Mouse (Mus musculus) small intestine, adult 2 months (tissue): ENCODE measurements around the gene Vpreb2.

ENCODE experiments used
- CTCF ChIP-seq: fragments of 200-500 bp; IDR thresholded peaks from 2 replicates; pipeline ENCODE4 v1.5.1; 2012; ENCODE audit warnings: low read depth, mild to moderate bottlenecking, control low read depth, inconsistent platforms, low read length, moderate library complexity, mixed read lengths; ENCODE audit not compliant: insufficient replicate concordance, insufficient read length; ENCODE audit errors: extremely low read depth
- POLR2A ChIP-seq: fragments of 200-500 bp; IDR thresholded peaks from 2 replicates; pipeline ENCODE4 v1.6.1; 2012; ENCODE audit warnings: low read depth, mild to moderate bottlenecking, control low read depth, inconsistent platforms, low read length, moderate library complexity

DNA sequence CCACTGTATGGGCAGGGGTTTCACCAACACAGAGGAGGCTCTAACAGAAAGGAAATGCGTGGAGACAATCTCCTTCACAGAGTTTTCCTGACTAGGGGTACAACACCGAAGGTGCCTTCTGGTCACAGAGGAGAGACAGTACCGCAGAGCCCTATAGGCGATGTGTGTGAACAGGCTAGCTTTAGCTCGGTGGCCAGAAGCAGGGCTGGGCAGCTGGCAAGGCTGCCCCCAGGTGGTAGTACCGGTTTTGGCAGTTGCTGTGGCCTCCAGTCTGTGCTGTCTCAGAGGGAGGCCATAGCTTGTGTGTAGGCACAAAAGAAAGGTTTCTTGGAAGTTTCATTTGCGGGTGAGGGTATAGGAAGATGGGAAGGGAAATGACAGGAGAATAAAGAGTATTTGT is 41.4 kb upstream of the Vpreb2 start:
- TF ChIP-seq CTCF = peak; percentile 88
- no peak for TF ChIP-seq POLR2A
